Mouse (Mus musculus) cortical plate, adult 2 months (tissue): ENCODE measurements at regions not wholly inside any gene's neighbourhood (a gene's known extent, or its start where the extent isn't known, plus 50 kb on each side); places are given as distances from the start of the nearest gene placed in this dataset.
A peak's percentile ranks its signal among the peaks of the same experiment; 100 is the strongest.

Experiments
- H3K27ac ChIP-seq: fragments of 200-500 bp; 2 replicates; pipeline ENCODE4 v1.5.1; 2012; ENCODE audit warnings: low read length, control low read depth, inconsistent platforms; ENCODE audit not compliant: insufficient read depth
- H3K4me1 ChIP-seq: fragments of 200-500 bp; 2 replicates; pipeline ENCODE4 v1.6.1; 2011; ENCODE audit warnings: low read length; ENCODE audit not compliant: control insufficient read depth, insufficient read depth
- H3K4me3 ChIP-seq: fragments of 200-500 bp; 2 replicates; pipeline ENCODE4 v1.5.1; 2011; ENCODE audit warnings: mild to moderate bottlenecking, low read length, control low read depth; ENCODE audit not compliant: insufficient read depth
- CTCF ChIP-seq: fragments of 200-500 bp; IDR thresholded peaks from 2 replicates; pipeline ENCODE4 v1.5.1; 2011; ENCODE audit warnings: mild to moderate bottlenecking, control low read depth, low read length; ENCODE audit not compliant: insufficient read depth; ENCODE audit errors: extremely low read depth
- POLR2A ChIP-seq: fragments of 200-500 bp; IDR thresholded peaks from 2 replicates; pipeline ENCODE4 v1.6.1; 2011; ENCODE audit warnings: mild to moderate bottlenecking, low read length, control low read depth; ENCODE audit not compliant: insufficient read depth; ENCODE audit errors: extremely low read depth

DNA sequence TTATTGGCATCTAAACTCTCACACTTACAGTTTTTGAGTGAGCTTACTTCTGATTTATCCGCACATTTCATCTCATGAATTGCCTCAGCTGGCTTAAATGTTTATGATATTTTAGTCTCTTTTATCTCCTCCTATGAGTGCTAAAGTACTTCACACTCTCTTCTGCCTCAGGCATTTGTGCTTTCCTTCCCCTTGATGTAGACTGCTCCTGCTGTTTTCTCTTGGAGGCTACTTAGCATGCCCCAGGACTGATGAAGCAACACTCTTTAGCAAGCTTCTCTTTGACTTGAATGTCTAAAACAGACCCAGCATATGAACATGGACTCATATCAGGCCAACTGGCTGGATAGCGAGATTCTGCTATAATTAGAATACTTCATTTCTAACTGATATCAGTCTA is 882.8 kb downstream of the Tecrl start:
- Histone ChIP-seq H3K4me1 (no peaks in the 10 kb centered on the region), H3K27ac (no peak overlapping the region), H3K4me3 (no peak overlapping the region)
- no peak for TF ChIP-seq POLR2A
- TF ChIP-seq CTCF = no peak

DNA sequence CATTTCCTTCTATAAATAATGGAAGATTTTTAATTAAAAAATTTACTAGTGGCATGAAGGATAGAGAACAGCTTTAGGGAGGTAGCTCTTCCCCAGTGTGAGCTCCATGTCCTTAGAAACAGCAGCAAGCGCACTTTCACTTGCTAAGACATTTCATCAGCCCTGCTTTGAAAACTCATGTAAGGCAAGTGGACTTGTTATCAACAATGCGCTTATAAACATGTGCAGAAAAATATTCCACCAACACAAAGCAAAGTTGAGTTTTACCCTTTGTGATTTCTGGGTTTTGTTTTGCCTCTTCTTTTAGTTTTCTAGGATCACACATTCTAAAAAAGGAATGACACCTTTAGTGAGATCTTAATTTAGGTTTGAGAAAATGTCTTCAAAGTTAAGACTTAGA is 890.7 kb downstream of the Tecrl start:
- Histone ChIP-seq H3K27ac (no peak overlapping the region), H3K4me3 (no peak overlapping the region), H3K4me1 (no peaks in the 10 kb centered on the region)
- no peak for TF ChIP-seq CTCF
- TF ChIP-seq POLR2A = no peak

DNA sequence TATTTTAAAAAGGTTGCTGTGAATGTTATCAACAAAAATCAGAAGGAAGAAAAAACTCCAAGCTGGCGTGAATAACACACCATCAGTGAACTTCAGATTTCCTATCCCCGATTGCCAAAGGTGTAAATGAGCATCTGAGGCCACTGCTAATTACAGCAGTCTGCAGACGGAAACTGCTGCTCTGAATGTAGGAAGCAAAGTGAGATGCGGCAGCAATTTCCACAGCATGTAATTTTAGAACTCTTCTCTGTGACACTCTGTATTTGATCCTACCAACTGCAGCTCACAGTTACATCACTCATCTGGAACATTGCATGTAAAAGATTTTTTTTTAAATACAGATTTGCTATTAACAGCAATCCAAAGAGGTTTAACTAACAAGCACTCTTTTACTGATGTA is 913.7 kb downstream of the Tecrl start:
- no peak overlapping the region for H3K27ac ChIP-seq
- TF ChIP-seq POLR2A (no peak), CTCF (no peak)
- no peaks in the 10 kb centered on the region for H3K4me1 ChIP-seq

DNA sequence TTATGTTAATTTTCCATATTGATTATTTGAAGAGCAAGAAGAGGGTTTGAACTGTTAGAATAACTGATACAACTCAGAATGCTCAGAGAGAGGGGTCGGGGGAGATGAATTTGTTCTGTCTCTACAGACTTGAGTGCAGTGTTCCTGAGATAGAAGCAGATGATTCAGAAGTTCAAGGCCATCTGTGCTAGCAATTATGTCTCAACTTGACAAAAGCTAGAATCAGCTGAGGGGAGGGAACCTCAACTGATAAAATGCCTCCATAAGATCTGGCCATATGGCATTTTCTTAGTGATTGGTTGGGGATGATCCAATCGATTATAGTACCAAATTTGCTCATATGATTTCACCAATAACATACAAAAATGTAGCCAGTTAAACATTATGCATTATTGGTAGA is 914.9 kb downstream of the Tecrl start:
- no peak overlapping the region for H3K27ac ChIP-seq
- no peaks in the 10 kb centered on the region for H3K4me1 ChIP-seq
- TF ChIP-seq CTCF (no peak), POLR2A (no peak)

More for the DNA sequence above, 913.7 kb downstream of the Tecrl start:
- H3K4me3 ChIP-seq = no peak overlapping the region

DNA sequence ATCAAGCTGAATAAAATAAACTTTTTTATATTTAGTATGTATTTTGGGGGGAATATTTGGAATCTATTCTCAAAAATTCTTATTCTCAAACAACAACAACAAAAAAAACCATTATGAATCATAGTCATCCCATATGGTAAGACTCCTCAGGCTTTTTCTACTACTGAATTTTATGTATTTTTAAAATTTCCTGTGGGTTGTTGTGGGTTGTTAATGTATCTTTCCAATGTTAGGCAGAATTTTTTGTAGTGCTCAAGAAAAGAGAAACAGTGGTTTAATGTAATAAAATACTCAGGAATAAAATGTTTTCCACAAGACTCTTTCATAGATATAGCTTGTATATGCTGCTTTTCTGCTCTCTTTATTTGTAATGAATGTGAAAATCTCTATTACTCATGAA is 934.6 kb downstream of the Tecrl start:
- TF ChIP-seq CTCF (no peak), POLR2A (no peak)
- H3K4me3 ChIP-seq = no peak overlapping the region
- no peaks in the 10 kb centered on the region for H3K4me1 ChIP-seq
- no peak overlapping the region for H3K27ac ChIP-seq

More for the DNA sequence above, 914.9 kb downstream of the Tecrl start:
- H3K4me3 ChIP-seq = no peak overlapping the region

DNA sequence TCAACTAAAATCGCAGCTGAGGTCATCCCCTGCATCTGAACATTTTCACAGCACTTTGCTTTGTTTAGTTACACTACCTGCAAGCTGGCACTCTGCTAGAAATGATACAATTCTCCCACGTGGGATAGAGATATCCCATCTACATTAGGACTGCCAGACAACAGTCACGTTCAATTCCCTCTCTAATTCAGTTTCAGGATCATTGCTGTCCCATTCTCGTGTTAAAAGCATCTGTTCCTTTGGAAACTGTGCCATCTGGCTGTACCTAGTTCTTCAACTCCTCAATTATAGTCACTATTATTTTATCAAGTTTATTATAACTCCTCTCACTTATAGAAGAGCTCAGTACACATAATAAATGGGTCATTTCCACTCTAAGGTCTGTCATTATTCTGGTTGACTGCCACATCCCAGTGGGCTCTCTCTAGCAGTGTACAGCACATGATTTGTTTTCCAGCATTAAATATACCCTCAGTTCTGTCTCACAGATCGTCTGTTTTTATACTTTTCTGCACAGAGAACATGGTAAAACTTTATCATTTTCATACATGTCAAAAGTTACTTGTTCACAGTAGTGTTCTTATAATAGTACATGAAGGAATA is 958.3 kb downstream of the Tecrl start:
- Histone ChIP-seq H3K27ac (no peak overlapping the region), H3K4me1 (no peaks in the 10 kb centered on the region), H3K4me3 (no peak overlapping the region)
- TF ChIP-seq POLR2A = no peak
- TF ChIP-seq CTCF = no peak

DNA sequence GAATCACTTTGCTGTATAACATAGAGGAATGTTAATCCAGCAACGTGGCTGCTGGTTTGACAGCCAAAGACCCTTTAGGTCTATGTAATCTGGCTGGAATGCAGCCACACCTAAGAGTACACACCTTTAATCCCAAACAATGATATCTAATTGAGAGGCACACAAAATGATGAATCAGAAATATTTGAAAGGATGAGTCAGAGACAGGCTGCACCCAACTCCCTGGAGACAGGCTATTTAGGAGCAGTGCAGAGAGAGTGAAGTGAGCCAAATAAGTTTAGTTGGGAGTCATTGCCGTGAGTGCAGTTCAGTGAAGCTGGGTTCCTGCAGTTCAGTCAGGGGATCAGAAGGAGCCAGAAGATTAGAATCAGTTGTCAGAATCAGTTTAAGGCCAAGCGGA is 993.4 kb downstream of the Tecrl start:
- no peaks in the 10 kb centered on the region for H3K4me1 ChIP-seq
- TF ChIP-seq POLR2A = no peak
- no peak for TF ChIP-seq CTCF
- no peak overlapping the region for H3K4me3 ChIP-seq
- H3K27ac ChIP-seq = no peak overlapping the region

DNA sequence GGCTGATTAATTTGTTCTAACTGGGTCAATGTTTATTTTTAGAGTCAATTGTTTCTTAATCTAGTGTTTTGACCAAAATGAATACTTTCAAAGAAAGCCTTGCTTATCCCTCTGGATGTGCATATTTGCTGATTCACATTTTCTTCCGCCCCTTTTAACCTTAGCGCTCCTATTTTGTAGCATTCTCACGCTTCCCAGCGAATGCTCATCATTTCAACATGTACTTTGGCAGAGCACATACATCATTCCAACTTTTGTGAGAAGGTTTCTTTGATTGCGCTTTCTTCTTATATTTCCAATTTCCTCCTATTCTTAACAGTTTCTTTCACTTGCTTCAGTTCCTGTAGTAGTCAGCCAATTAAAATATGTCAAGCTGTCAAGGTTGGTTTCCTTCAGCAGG is 998.7 kb downstream of the Tecrl start:
- Histone ChIP-seq H3K27ac (no peak overlapping the region), H3K4me1 (no peaks in the 10 kb centered on the region), H3K4me3 (no peak overlapping the region)
- no peak for TF ChIP-seq CTCF
- TF ChIP-seq POLR2A = no peak

DNA sequence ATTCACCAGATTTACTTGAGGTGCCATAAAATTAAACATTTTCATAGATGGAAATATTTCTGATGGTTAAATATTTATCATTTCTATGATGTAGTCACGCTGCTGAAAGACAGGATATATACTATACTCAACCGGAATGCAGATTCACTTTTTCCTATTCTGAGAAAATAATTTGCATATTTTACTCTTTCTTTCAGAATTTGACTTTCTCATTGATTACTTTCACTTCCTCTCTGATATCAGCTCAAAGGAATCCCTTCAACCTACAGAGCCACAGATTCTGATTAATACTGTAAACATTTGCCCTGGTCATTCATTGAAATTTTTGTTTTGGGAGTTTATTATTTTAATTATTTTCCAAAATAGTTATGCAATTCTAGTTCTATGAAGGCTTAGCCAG is 1003.9 kb downstream of the Tecrl start:
- Histone ChIP-seq H3K27ac (no peak overlapping the region), H3K4me1 (peaks cover 1% of the 10 kb centered on the region; the same call in 1 of the 2 replicates)
- TF ChIP-seq POLR2A (no peak), CTCF (no peak)

DNA sequence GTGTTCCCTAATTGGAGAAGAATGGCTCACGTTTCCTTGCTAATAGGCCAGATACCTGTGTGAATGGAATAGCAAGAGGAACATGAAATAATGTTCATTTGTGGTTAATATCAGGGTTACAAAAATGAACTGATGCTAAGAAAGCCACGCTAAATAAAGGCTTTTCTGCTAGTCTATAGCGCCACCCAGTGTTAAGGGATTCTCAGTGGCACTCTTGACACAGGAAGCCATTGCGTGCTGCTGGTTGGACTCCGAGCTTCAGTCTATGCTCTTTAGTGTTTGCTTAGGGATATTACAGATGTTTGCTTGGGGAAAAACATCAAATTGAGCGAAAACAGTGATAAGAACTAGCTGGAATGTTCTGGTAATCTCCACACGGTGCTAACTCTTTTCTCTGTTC is 1008.3 kb downstream of the Tecrl start:
- TF ChIP-seq CTCF (peak; percentile 79), POLR2A (no peak)
- Histone ChIP-seq H3K27ac (no peak overlapping the region), H3K4me1 (peaks cover 1% of the 10 kb centered on the region; the same call in 1 of the 2 replicates), H3K4me3 (0 out of 2 replicates have a peak overlapping the region, but pooled peaks have one; percentile 7)

More for the DNA sequence above, 1003.9 kb downstream of the Tecrl start:
- no peak overlapping the region for H3K4me3 ChIP-seq
